Mouse (Mus musculus) 416B (cell line): ENCODE measurements at regions not wholly inside any gene's neighbourhood (a gene's known extent, or its start where the extent isn't known, plus 50 kb on each side); places are given as distances from the start of the nearest gene placed in this dataset.
"Not testable (repeated sequence)": the region's sequence is repeated elsewhere in the genome, so short reads cannot be mapped to it uniquely, and the experiment has no call there.

Experiments
- DNase-seq: peaks from one replicate; pipeline ENCODE4 v3.0.0; 2011; ENCODE audit warnings: low read depth

DNA sequence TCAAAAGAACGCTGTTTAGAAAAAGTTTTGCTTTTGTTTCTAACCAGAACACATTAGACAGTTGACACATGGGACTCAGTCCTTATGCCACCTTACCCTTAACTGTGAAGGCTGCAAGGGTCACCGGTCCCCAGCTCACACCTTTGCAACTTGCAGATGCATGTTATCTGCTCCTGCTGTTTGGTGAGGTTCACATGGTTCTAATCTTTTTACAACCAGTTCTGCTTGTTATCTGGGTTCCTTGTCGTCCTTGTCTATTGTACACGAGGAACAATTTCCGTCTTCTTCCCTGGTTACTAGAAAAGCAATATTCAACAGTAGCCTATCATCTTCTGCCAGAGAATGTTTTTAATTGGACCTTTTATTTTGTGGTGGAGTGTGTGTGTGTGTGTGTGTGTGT, 200.8 kb downstream of the Gm21738 start:
- DNase-seq: not testable (repeated sequence)

DNA sequence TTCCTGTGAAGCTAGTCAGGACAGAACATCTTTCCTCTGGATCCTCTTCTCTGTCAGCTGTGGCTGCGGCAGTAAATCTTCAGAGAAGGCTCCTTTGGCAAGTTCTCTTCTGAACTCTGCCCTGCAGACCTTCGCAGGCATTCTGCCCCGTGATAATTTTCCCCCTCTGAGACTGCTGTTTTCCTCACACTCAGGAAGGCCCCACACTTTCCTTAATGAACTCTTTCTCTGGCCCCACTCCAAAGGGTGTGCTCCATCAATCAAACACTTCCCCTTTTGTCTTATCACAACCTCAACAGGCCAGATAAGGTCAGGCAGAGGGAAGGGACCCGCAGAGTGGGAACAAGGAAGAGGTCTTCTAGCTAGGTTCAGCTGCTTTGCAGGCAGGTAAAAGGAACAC, 210.2 kb downstream of the Gm21738 start:
- peak; percentile 20 for DNase-seq

DNA sequence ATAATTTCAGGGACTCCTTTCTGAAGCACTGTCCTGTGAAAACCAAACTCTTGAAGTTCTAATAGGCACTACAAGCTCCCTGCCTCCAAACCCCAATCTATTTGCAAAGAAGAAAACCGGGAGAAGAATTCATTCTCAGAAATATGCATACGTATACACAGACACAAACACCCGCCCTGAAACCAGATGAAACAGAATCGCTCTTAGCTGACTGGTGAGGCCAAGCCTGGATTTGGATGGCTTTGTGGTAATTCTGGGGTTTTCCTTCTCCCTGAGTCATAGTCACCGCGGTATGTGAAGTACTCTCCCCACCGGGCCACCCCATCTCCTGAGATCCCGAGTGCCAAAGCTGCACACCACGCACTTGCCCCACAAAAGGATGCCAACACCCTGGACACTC, 238.5 kb downstream of the Gm21738 start:
- DNase-seq: not testable (repeated sequence)

DNA sequence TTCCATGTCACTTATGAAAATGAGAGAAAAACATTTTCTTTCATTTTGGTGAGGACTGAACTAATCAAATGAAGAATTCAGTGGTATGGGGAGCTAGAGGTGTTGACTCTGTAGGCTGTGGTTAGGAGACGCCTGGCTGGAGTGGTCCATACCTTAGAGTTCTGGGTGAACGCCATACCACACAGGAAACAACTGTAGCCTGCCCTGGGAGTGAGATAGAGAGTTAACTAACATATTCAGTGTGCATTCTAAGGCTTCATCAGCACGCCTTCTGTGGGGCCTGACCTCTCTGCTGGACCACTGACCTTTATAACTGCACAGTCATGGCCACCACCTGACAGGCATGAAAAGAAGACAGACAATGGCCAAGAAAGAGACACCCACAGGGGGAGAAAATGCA, 240.7 kb downstream of the Gm21738 start:
- DNase-seq: peak; percentile 54

- DNase-seq: peak; percentile 53
Observed at GRCm38 (mm10) chr14:19175288-19175687, 243.4 kb downstream of the Gm21738 start.

GRCm38 (mm10) chr14:19170300-19171022, 248.3 kb downstream of the Gm21738 start:
- DNase-seq: not testable (repeated sequence)

GRCm38 (mm10) chr14:19166821-19167220, 251.9 kb downstream of the Gm21738 start:
- DNase-seq: no peak

DNA sequence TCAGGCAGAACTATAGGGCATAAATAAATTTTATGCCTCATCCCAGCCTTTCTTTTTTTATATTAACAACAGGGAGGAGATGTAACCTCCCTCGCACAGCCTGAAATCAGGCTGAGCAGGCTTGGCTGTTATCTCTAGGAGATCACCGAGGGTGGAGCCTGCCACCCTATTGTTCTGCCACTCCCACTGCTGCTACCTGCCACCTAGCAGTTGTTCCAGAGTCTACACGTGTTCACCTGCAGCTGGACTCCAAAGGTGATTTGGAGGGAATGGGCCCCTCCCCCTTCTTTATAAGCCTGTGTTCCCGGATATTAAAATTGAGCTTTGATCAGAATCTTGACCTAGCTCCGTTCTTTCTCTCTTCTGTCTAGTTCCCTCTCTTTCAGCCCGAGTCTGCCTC, 245.8 kb upstream of the Ube2e2 start:
- DNase-seq: not testable (repeated sequence)

GRCm38 (mm10) chr14:19131532-19131931, 237.5 kb upstream of the Ube2e2 start:
- no peak for DNase-seq
